Mouse (Mus musculus): ENCODE results near the gene Nupl1.

DNA sequence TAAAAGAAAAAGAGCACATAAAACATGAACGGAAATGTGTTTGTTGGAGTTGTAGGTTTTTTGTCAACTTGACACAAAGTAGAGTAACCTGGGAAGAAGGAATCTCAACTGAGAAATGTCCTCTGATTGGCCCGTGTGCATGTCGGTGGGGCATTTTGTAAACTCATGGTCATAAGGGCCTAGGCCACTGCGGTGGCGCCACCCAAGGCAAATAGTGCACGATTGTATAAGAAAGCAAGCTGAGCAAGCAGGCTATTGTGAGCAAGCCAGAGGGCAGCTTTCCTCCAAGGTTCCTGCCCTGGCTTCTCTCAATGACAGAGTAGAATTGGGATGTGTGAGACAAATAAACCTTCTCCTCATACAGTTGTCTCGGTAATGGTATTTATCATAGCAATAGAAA is 42.1 kb downstream of the Nupl1 start:
- TF ChIP-seq CTCF (IDR thresholded peaks at IDR 0.05; ENCODE audit: borderline replicate concordance, insufficient read depth, low read depth, low read length) (no peak), POLR2A (IDR thresholded peaks at IDR 0.05; ENCODE audit: borderline replicate concordance, insufficient read depth, low read length) (no peak)

Data from cerebellum, adult 2 months (tissue).